Comparison of ENCODE assay signal across 8 mouse cellular contexts in the genomic region with DNA sequence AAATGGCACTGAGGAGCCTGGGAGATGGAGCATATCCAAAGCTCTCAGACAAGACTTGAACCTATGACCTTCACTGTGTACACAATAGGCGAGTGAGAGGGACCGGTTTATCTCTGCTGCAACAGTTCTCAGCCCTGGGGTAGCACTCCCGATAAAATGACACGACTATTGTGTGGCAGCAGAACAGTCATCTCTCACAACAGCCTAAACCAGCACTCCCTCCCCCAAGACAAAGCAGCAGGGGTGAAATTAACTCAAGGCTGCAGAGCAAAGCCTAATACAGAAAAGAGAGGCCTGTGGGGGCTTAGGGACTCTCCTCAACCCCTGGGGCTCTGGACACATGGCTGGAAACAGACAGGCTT. TPM values are rescaled to one million over a fixed set of nuclear protein-coding genes. Genes with fewer than 3 reads are reported as not detected.
DNase-seq lines count a peak whose midpoint lies in the region; ATAC-seq and TF ChIP-seq lines count a peak whose summit lies in the region.

No protein-coding gene starts in this region.

- peak; percentile 56; the same call in 1 of the 2 replicates for ATAC-seq in neural tube, embryonic 11.5 days (ENCODE audit: insufficient read depth, low FRiP score, low TSS enrichment)
- ATAC-seq in forebrain, embryonic 16.5 days: peak; percentile 4; the same call in 1 of the 2 replicates
- ATAC-seq in liver, embryonic 12.5 days: peak; percentile 45; the same call in 1 of the 2 replicates

- WGBS in neural tube, embryonic 11.5 days: 1% methylated on average over 4 of the region's 4 CpGs
- 0% methylated on average over 4 of the region's 4 CpGs for WGBS in forebrain, embryonic 16.5 days
- WGBS in liver, embryonic 12.5 days (ENCODE audit: insufficient replicate concordance): 2% methylated on average over 4 of the region's 4 CpGs
- 4% methylated on average over 4 of the region's 4 CpGs for WGBS in olfactory bulb, adult 2 months

- H3K36me3 ChIP-seq in neural tube, embryonic 11.5 days (ENCODE audit: control insufficient read depth, insufficient read depth, low read length): no peaks in the 10 kb centered on the region
- no peaks in the 10 kb centered on the region for H3K36me3 ChIP-seq in forebrain, embryonic 16.5 days (ENCODE audit: control insufficient read depth, insufficient read depth)
- H3K36me3 ChIP-seq in liver, embryonic 12.5 days: no peaks in the 10 kb centered on the region

- TF ChIP-seq POLR2A in olfactory bulb, adult 2 months (IDR thresholded peaks at IDR 0.05; ENCODE audit: insufficient read depth, low read depth, low read length): no peak

- no peaks in the 10 kb centered on the region for H3K27me3 ChIP-seq in neural tube, embryonic 11.5 days (ENCODE audit: control insufficient read depth, insufficient read depth, low read length)
- no peaks in the 10 kb centered on the region for H3K27me3 ChIP-seq in forebrain, embryonic 16.5 days (replicated peaks; ENCODE audit: control insufficient read depth, insufficient read depth, low read length)
- H3K27me3 ChIP-seq in liver, embryonic 12.5 days (replicated peaks): no peaks in the 10 kb centered on the region

- TF ChIP-seq CTCF in olfactory bulb, adult 2 months (IDR thresholded peaks at IDR 0.05; ENCODE audit: insufficient read depth, low read depth, low read length): no peak

- H3K4me1 ChIP-seq in neural tube, embryonic 11.5 days (ENCODE audit: control insufficient read depth, insufficient read depth, low read length): peaks cover 16% of the 10 kb centered on the region
- peaks cover 39% of the 10 kb centered on the region for H3K4me1 ChIP-seq in forebrain, embryonic 16.5 days (replicated peaks; ENCODE audit: control insufficient read depth, insufficient read depth, low read length)
- peaks cover 70% of the 10 kb centered on the region for H3K4me1 ChIP-seq in liver, embryonic 12.5 days
- H3K4me1 ChIP-seq in olfactory bulb, adult 2 months (ENCODE audit: control insufficient read depth, insufficient read depth, low read length): peaks cover 13% of the 10 kb centered on the region

- H3K9ac ChIP-seq in neural tube, embryonic 11.5 days (ENCODE audit: low read length): peak overlapping the region; percentile 89
- peak overlapping the region; percentile 97 for H3K9ac ChIP-seq in forebrain, embryonic 16.5 days (replicated peaks; ENCODE audit: low read depth, low read length)
- peak overlapping the region; percentile 93 for H3K9ac ChIP-seq in liver, embryonic 12.5 days

- H3K27ac ChIP-seq in neural tube, embryonic 11.5 days (ENCODE audit: low read depth, low read length): peak overlapping the region; percentile 94
- peak overlapping the region; percentile 98 for H3K27ac ChIP-seq in forebrain, embryonic 16.5 days (ENCODE audit: low read length)
- peak overlapping the region; percentile 95 for H3K27ac ChIP-seq in liver, embryonic 12.5 days
- peak overlapping the region; percentile 60 for H3K27ac ChIP-seq in olfactory bulb, adult 2 months (ENCODE audit: insufficient read depth, low read depth, low read length)

- H3K9me3 ChIP-seq in neural tube, embryonic 11.5 days (ENCODE audit: control insufficient read depth, low read length): no peaks in the 10 kb centered on the region
- no peaks in the 10 kb centered on the region for H3K9me3 ChIP-seq in forebrain, embryonic 16.5 days (ENCODE audit: control insufficient read depth, low read length)
- no peaks in the 10 kb centered on the region for H3K9me3 ChIP-seq in liver, embryonic 12.5 days (replicated peaks)

- H3K4me3 ChIP-seq in neural tube, embryonic 11.5 days (ENCODE audit: low read depth, low read length): peak overlapping the region; percentile 82
- peak overlapping the region; percentile 95 for H3K4me3 ChIP-seq in forebrain, embryonic 16.5 days (replicated peaks; ENCODE audit: low read length)
- H3K4me3 ChIP-seq in liver, embryonic 12.5 days: peak overlapping the region; percentile 87
- H3K4me3 ChIP-seq in olfactory bulb, adult 2 months (ENCODE audit: insufficient read depth, low read depth, low read length): peak overlapping the region; percentile 100

- H3K4me2 ChIP-seq in neural tube, embryonic 11.5 days (ENCODE audit: low read depth): peak overlapping the region; percentile 62
- H3K4me2 ChIP-seq in forebrain, embryonic 16.5 days (ENCODE audit: low read length): peak overlapping the region; percentile 85
- H3K4me2 ChIP-seq in liver, embryonic 12.5 days: peak overlapping the region; percentile 92

- DNase-seq in neural tube, embryonic 11.5 days (ENCODE audit: low spot score): peak; percentile 69
- DNase-seq in neural tube, embryonic 10.5 days (ENCODE audit: extremely low spot score, low spot score): no peak
- peak; percentile 34 for DNase-seq in cerebellum, adult 8-10 months
- no peak for DNase-seq in MN1 (ENCODE audit: low spot score)
- DNase-seq in kidney, adult 11 months: no peak

RNA-seq across cellular contexts. Expression of a gene that starts 1.2 kb away (rescaled TPM):
- polyA plus RNA-seq in neural tube, embryonic 11.5 days (2014; fragmentation: Nextera tagmentation; extraction: Ambion mirVana): 9.1 and 9.2 TPM in 2 replicates
- 7.7 and 8.0 TPM in 2 replicates for polyA plus RNA-seq in forebrain, embryonic 16.5 days (2015; fragmentation: Nextera tagmentation; extraction: Ambion mirVana)
- polyA plus RNA-seq in liver, embryonic 12.5 days (2016; fragmentation: Nextera tagmentation; extraction: Ambion mirVana): 3.3 and 3.8 TPM in 2 replicates
- not detected in 2 replicates for polyA plus RNA-seq in olfactory bulb, adult 2 months (2012; ENCODE audit: insufficient read depth, insufficient read length, low replicate concordance, missing spikeins)

Comparison
In these comparisons a context has a peak if more than half of its experiments do, and no peak if none do; other contexts are left out.
1. DNase-seq: peak in neural tube, embryonic 11.5 days (single experiment) and cerebellum, adult 8-10 months (single experiment); none in neural tube, embryonic 10.5 days (single experiment), MN1 (single experiment) and kidney, adult 11 months (single experiment).
2. ATAC-seq: peak in every context shown above with its lines; median percentile 56 in neural tube, embryonic 11.5 days; 45 in liver, embryonic 12.5 days; 4 in forebrain, embryonic 16.5 days.
3. Peak in every context shown above with its lines, with median percentiles within 50 percentile points of each other: H3K27ac ChIP-seq, H3K4me2 ChIP-seq, H3K4me3 ChIP-seq and H3K9ac ChIP-seq.